Mouse (Mus musculus): ENCODE data around the gene Prelid3b. TPM values are rescaled to one million over a fixed set of nuclear protein-coding genes. Genes with fewer than 3 reads are reported as not detected.

Prelid3b gene
- polyA plus RNA-seq, 1 experiment from 2014 or later = 122 TPM

- peak overlapping the region; percentile 49 for H3K27ac ChIP-seq (ENCODE audit: low read length)
These were observed 34.7 kb downstream of the Prelid3b start for GRCm38 (mm10) chr2:174438181-174438580.

GRCm38 (mm10) chr2:174437697-174437982 is 35.2 kb downstream of the Prelid3b start:
- H3K27ac ChIP-seq (ENCODE audit: low read length) = peak overlapping the region; percentile 49
- ATAC-seq (ENCODE audit: insufficient read depth, low FRiP score) = no peak
- H3K4me2 ChIP-seq (ENCODE audit: low read depth, low read length) = peak overlapping the region; percentile 81
- 84% methylated on average over 4 of the region's 4 CpGs for WGBS
- H3K4me3 ChIP-seq (replicated peaks; ENCODE audit: low read length) = peak overlapping the region; percentile 72
- peaks cover 19% of the 10 kb centered on the region for H3K4me1 ChIP-seq (ENCODE audit: control insufficient read depth, insufficient read depth, low read length)
- no peaks in the 10 kb centered on the region for H3K9me3 ChIP-seq (replicated peaks; ENCODE audit: control insufficient read depth, low read length)
- H3K36me3 ChIP-seq (ENCODE audit: control insufficient read depth, insufficient read depth, low read length) = peaks cover 3% of the 10 kb centered on the region; the same call in 1 of the 2 replicates
- H3K9ac ChIP-seq (ENCODE audit: low read length) = peak overlapping the region; percentile 83
- H3K27me3 ChIP-seq (ENCODE audit: control insufficient read depth, insufficient read depth, low read length) = no peaks in the 10 kb centered on the region

More at GRCm38 (mm10) chr2:174438181-174438580, 34.7 kb downstream of the Prelid3b start:
- H3K4me3 ChIP-seq (replicated peaks; ENCODE audit: low read length) = peak overlapping the region; percentile 72
- H3K4me1 ChIP-seq (ENCODE audit: control insufficient read depth, insufficient read depth, low read length) = peaks cover 19% of the 10 kb centered on the region
- peak overlapping the region; percentile 83 for H3K9ac ChIP-seq (ENCODE audit: low read length)
- H3K9me3 ChIP-seq (replicated peaks; ENCODE audit: control insufficient read depth, low read length) = no peaks in the 10 kb centered on the region
- no peaks in the 10 kb centered on the region for H3K27me3 ChIP-seq (ENCODE audit: control insufficient read depth, insufficient read depth, low read length)
- WGBS = 64% methylated on average over 11 of the region's 11 CpGs
- ATAC-seq (ENCODE audit: insufficient read depth, low FRiP score) = no peak
- H3K36me3 ChIP-seq (ENCODE audit: control insufficient read depth, insufficient read depth, low read length) = peaks cover 3% of the 10 kb centered on the region; the same call in 1 of the 2 replicates
- peak overlapping the region; percentile 81 for H3K4me2 ChIP-seq (ENCODE audit: low read depth, low read length)

GRCm38 (mm10) chr2:174436916-174437696 is 35.8 kb downstream of the Prelid3b start:
- Histone ChIP-seq H3K4me3 (replicated peaks; ENCODE audit: low read length) (peak overlapping the region; percentile 3; the same call in 1 of the 2 replicates), H3K4me2 (ENCODE audit: low read depth, low read length) (peak overlapping the region; percentile 21; the same call in 1 of the 2 replicates)

GRCm38 (mm10) chr2:174436076-174436701 is 36.7 kb downstream of the Prelid3b start:
- H3K27ac ChIP-seq (ENCODE audit: low read length) = no peak overlapping the region
- H3K27me3 ChIP-seq (ENCODE audit: control insufficient read depth, insufficient read depth, low read length) = no peaks in the 10 kb centered on the region
- H3K4me1 ChIP-seq (ENCODE audit: control insufficient read depth, insufficient read depth, low read length) = peaks cover 16% of the 10 kb centered on the region
- peaks cover 3% of the 10 kb centered on the region; the same call in 1 of the 2 replicates for H3K36me3 ChIP-seq (ENCODE audit: control insufficient read depth, insufficient read depth, low read length)
- no peaks in the 10 kb centered on the region for H3K9me3 ChIP-seq (replicated peaks; ENCODE audit: control insufficient read depth, low read length)
- no peak overlapping the region for H3K9ac ChIP-seq (ENCODE audit: low read length)
- no peak for ATAC-seq (ENCODE audit: insufficient read depth, low FRiP score)
- 83% methylated on average over 26 of the region's 26 CpGs for WGBS
- H3K4me2 ChIP-seq (ENCODE audit: low read depth, low read length) = no peak overlapping the region
- no peak overlapping the region for H3K4me3 ChIP-seq (replicated peaks; ENCODE audit: low read length)

More at GRCm38 (mm10) chr2:174436916-174437696, 35.8 kb downstream of the Prelid3b start:
- Histone ChIP-seq H3K9me3 (replicated peaks; ENCODE audit: control insufficient read depth, low read length) (no peaks in the 10 kb centered on the region), H3K27me3 (ENCODE audit: control insufficient read depth, insufficient read depth, low read length) (no peaks in the 10 kb centered on the region), H3K36me3 (ENCODE audit: control insufficient read depth, insufficient read depth, low read length) (peaks cover 3% of the 10 kb centered on the region; the same call in 1 of the 2 replicates), H3K27ac (ENCODE audit: low read length) (peak overlapping the region; percentile 18), H3K9ac (ENCODE audit: low read length) (no peak overlapping the region), H3K4me1 (ENCODE audit: control insufficient read depth, insufficient read depth, low read length) (peaks cover 16% of the 10 kb centered on the region)
- ATAC-seq (ENCODE audit: insufficient read depth, low FRiP score) = no peak
- WGBS = 90% methylated on average over 7 of the region's 7 CpGs

- no peak for ATAC-seq (ENCODE audit: insufficient read depth, low FRiP score)
- no peak overlapping the region for H3K27ac ChIP-seq (ENCODE audit: low read length)
- no peak overlapping the region for H3K4me2 ChIP-seq (ENCODE audit: low read depth, low read length)
- no peaks in the 10 kb centered on the region for H3K27me3 ChIP-seq (ENCODE audit: control insufficient read depth, insufficient read depth, low read length)
- H3K9me3 ChIP-seq (replicated peaks; ENCODE audit: control insufficient read depth, low read length) = no peaks in the 10 kb centered on the region
- 95% methylated on average over 9 of the region's 9 CpGs for WGBS
- no peak overlapping the region for H3K9ac ChIP-seq (ENCODE audit: low read length)
- H3K36me3 ChIP-seq (ENCODE audit: control insufficient read depth, insufficient read depth, low read length) = peaks cover 3% of the 10 kb centered on the region; the same call in 1 of the 2 replicates
- H3K4me1 ChIP-seq (ENCODE audit: control insufficient read depth, insufficient read depth, low read length) = peaks cover 16% of the 10 kb centered on the region
- no peak overlapping the region for H3K4me3 ChIP-seq (replicated peaks; ENCODE audit: low read length)
These were observed 37.9 kb downstream of the Prelid3b start for GRCm38 (mm10) chr2:174434943-174435342.

GRCm38 (mm10) chr2:174428996-174429591 is 43.8 kb downstream of the Prelid3b start:
- Histone ChIP-seq H3K9ac (ENCODE audit: low read length) (no peak overlapping the region), H3K4me3 (replicated peaks; ENCODE audit: low read length) (no peak overlapping the region), H3K9me3 (replicated peaks; ENCODE audit: control insufficient read depth, low read length) (no peaks in the 10 kb centered on the region), H3K4me1 (ENCODE audit: control insufficient read depth, insufficient read depth, low read length) (no peaks in the 10 kb centered on the region), H3K4me2 (ENCODE audit: low read depth, low read length) (no peak overlapping the region), H3K36me3 (ENCODE audit: control insufficient read depth, insufficient read depth, low read length) (peaks cover 27% of the 10 kb centered on the region), H3K27ac (ENCODE audit: low read length) (no peak overlapping the region), H3K27me3 (ENCODE audit: control insufficient read depth, insufficient read depth, low read length) (no peaks in the 10 kb centered on the region)
- WGBS = 88% methylated on average over 10 of the region's 10 CpGs
- ATAC-seq (ENCODE audit: insufficient read depth, low FRiP score) = no peak

GRCm38 (mm10) chr2:174428076-174428835 is 44.6 kb downstream of the Prelid3b start:
- no peak overlapping the region for H3K4me3 ChIP-seq (replicated peaks; ENCODE audit: low read length)
- WGBS = 79% methylated on average over 18 of the region's 18 CpGs
- no peak for ATAC-seq (ENCODE audit: insufficient read depth, low FRiP score)
- H3K4me1 ChIP-seq (ENCODE audit: control insufficient read depth, insufficient read depth, low read length) = no peaks in the 10 kb centered on the region
- no peaks in the 10 kb centered on the region for H3K9me3 ChIP-seq (replicated peaks; ENCODE audit: control insufficient read depth, low read length)
- no peak overlapping the region for H3K9ac ChIP-seq (ENCODE audit: low read length)
- H3K36me3 ChIP-seq (ENCODE audit: control insufficient read depth, insufficient read depth, low read length) = peaks cover 27% of the 10 kb centered on the region
- H3K4me2 ChIP-seq (ENCODE audit: low read depth, low read length) = no peak overlapping the region
- no peak overlapping the region for H3K27ac ChIP-seq (ENCODE audit: low read length)
- no peaks in the 10 kb centered on the region for H3K27me3 ChIP-seq (ENCODE audit: control insufficient read depth, insufficient read depth, low read length)

- Histone ChIP-seq H3K4me1 (ENCODE audit: control insufficient read depth, insufficient read depth, low read length) (no peaks in the 10 kb centered on the region), H3K27me3 (ENCODE audit: control insufficient read depth, insufficient read depth, low read length) (no peaks in the 10 kb centered on the region), H3K9ac (ENCODE audit: low read length) (no peak overlapping the region), H3K27ac (ENCODE audit: low read length) (no peak overlapping the region), H3K9me3 (replicated peaks; ENCODE audit: control insufficient read depth, low read length) (no peaks in the 10 kb centered on the region), H3K4me3 (replicated peaks; ENCODE audit: low read length) (no peak overlapping the region), H3K36me3 (ENCODE audit: control insufficient read depth, insufficient read depth, low read length) (peaks cover 31% of the 10 kb centered on the region), H3K4me2 (ENCODE audit: low read depth, low read length) (no peak overlapping the region)
- WGBS = 90% methylated on average over 12 of the region's 12 CpGs
- ATAC-seq (ENCODE audit: insufficient read depth, low FRiP score) = no peak
These were observed 46.0 kb downstream of the Prelid3b start for GRCm38 (mm10) chr2:174426856-174427255.
